Mouse (Mus musculus) myocyte (in vitro differentiated cells): ENCODE results near the gene Armc9. TPM values are rescaled to one million over a fixed set of nuclear protein-coding genes. Genes with fewer than 3 reads are reported as not detected.
A peak's percentile ranks its signal among the peaks of the same experiment; 100 is the strongest.

ENCODE experiments used
- H3K27me3 ChIP-seq: one replicate; pipeline ENCODE4 v1.6.1; 2011; ENCODE audit not compliant: control insufficient read depth, insufficient read depth, insufficient read length
- H3K36me3 ChIP-seq: one replicate; pipeline ENCODE4 v1.6.1; 2011; ENCODE audit not compliant: control insufficient read depth, insufficient read depth
- H3K4me2 ChIP-seq: one replicate; pipeline ENCODE4 v1.6.1; 2011; ENCODE audit warnings: low read depth, control low read depth
- H3K4me3 ChIP-seq: one replicate; pipeline ENCODE4 v1.5.1; 2011; ENCODE audit warnings: mild to moderate bottlenecking, control low read depth, moderate library complexity
- H3K79me2 ChIP-seq: one replicate; pipeline ENCODE4 v1.6.1; 2011; ENCODE audit not compliant: control insufficient read depth, insufficient read depth
- H3ac ChIP-seq: one replicate; pipeline ENCODE4 v1.6.1; 2011; ENCODE audit not compliant: control insufficient read depth, insufficient read length
- CEBPB ChIP-seq: IDR thresholded peaks from 2 replicates; pipeline ENCODE4 v1.6.1; 2011; ENCODE audit warnings: mild to moderate bottlenecking, moderate library complexity; ENCODE audit not compliant: poor library complexity, insufficient read depth, severe bottlenecking
- E2F4 ChIP-seq: IDR thresholded peaks from one replicate; pipeline ENCODE4 v1.6.1; 2011; ENCODE audit warnings: mild to moderate bottlenecking, control low read depth, moderate library complexity; ENCODE audit not compliant: insufficient read depth
- MAX ChIP-seq: IDR thresholded peaks from one replicate; pipeline ENCODE4 v1.6.1; 2011; ENCODE audit warnings: low read depth, mild to moderate bottlenecking, control low read depth
- MYOD1 ChIP-seq, 3 experiments: IDR thresholded peaks; one replicate each; pipeline ENCODE4 v1.6.1; 2011; ENCODE audit warnings: control low read depth in 2 of 3, low read depth in 2 of 3, mild to moderate bottlenecking in 2 of 3, moderate library complexity in 1 of 3; ENCODE audit not compliant: insufficient read length in 2 of 3, control insufficient read depth in 1 of 3
- MYOG ChIP-seq, 3 experiments: IDR thresholded peaks; one replicate each; pipeline ENCODE4 v1.6.1; 2011; ENCODE audit warnings: control low read depth in 2 of 3, low read depth in 2 of 3, mild to moderate bottlenecking in 2 of 3; ENCODE audit not compliant: insufficient read length in 2 of 3, control insufficient read depth in 1 of 3, insufficient read depth in 1 of 3
- POLR2A ChIP-seq: IDR thresholded peaks from one replicate; pipeline ENCODE4 v1.6.1; 2011; ENCODE audit warnings: low read depth, mild to moderate bottlenecking, control low read depth, moderate library complexity; ENCODE audit not compliant: insufficient read length
- POLR2AphosphoS2 ChIP-seq: IDR thresholded peaks from one replicate; pipeline ENCODE4 v1.6.1; 2011; ENCODE audit warnings: low read depth, control low read depth; ENCODE audit not compliant: insufficient read length
- REST ChIP-seq: IDR thresholded peaks from one replicate; pipeline ENCODE4 v1.6.1; 2011; ENCODE audit warnings: mild to moderate bottlenecking, control low read depth, moderate library complexity; ENCODE audit not compliant: insufficient read depth, insufficient read length
- SRF ChIP-seq: IDR thresholded peaks from one replicate; pipeline ENCODE4 v1.6.1; 2011; ENCODE audit warnings: low read depth; ENCODE audit not compliant: control insufficient read depth, insufficient read length
- TCF12 ChIP-seq: IDR thresholded peaks from one replicate; pipeline ENCODE4 v1.6.1; 2011; ENCODE audit warnings: mild to moderate bottlenecking, control low read depth; ENCODE audit not compliant: poor library complexity, insufficient read depth, severe bottlenecking
- TCF3 ChIP-seq: IDR thresholded peaks from one replicate; pipeline ENCODE4 v1.6.1; 2011; ENCODE audit warnings: low read depth, control low read depth; ENCODE audit not compliant: insufficient read length
- USF1 ChIP-seq: IDR thresholded peaks from one replicate; pipeline ENCODE4 v1.6.1; 2011; ENCODE audit warnings: low read depth, mild to moderate bottlenecking, control low read depth, moderate library complexity
- polyA plus RNA-seq: library from polyadenylated mRNA; unstranded; fragments of >200 nt; fragmentation: generic; extraction: Trizol; gene quantifications from one replicate; pipeline ENCODE4 v1.2.1, GENCODE M21; 2012; ENCODE audit warnings: missing spikeins

Armc9 gene
- polyA plus RNA-seq, 1 experiment = 6.4 TPM

- Histone ChIP-seq H3K27me3 (no peaks in the 10 kb centered on the region), H3K4me2 (no peak overlapping the region), H3K79me2 (no peaks in the 10 kb centered on the region), H3ac (no peak overlapping the region), H3K36me3 (no peaks in the 10 kb centered on the region), H3K4me3 (no peak overlapping the region)
- TF ChIP-seq USF1 = no peak
Measured at GRCm38 (mm10) chr1:86284101-86284500, 129.5 kb downstream of the Armc9 start.

GRCm38 (mm10) chr1:86285295-86285694 is 130.7 kb downstream of the Armc9 start:
- Histone ChIP-seq H3K27me3 (no peaks in the 10 kb centered on the region), H3K79me2 (no peaks in the 10 kb centered on the region), H3K4me3 (no peak overlapping the region), H3K36me3 (no peaks in the 10 kb centered on the region), H3ac (no peak overlapping the region), H3K4me2 (no peak overlapping the region)
- TF ChIP-seq E2F4 (no peak), REST (no peak), CEBPB (no peak), POLR2A (no peak), MYOG (IDR thresholded peaks at IDR 0.05; ENCODE audit: control insufficient read depth in 1 of 3, insufficient read depth in 1 of 3, insufficient read length in 2 of 3, low read depth in 2 of 3) (peak; percentile 13 to 74 (median 39)), TCF12 (no peak), POLR2AphosphoS2 (no peak), TCF3 (no peak), USF1 (no peak), SRF (no peak), MYOD1 (IDR thresholded peaks at IDR 0.05; ENCODE audit: control insufficient read depth in 1 of 3, insufficient read length in 2 of 3, low read depth in 2 of 3) (peak in 2 of 3 experiments; percentile 69 to 71), MAX (no peak)

DNA sequence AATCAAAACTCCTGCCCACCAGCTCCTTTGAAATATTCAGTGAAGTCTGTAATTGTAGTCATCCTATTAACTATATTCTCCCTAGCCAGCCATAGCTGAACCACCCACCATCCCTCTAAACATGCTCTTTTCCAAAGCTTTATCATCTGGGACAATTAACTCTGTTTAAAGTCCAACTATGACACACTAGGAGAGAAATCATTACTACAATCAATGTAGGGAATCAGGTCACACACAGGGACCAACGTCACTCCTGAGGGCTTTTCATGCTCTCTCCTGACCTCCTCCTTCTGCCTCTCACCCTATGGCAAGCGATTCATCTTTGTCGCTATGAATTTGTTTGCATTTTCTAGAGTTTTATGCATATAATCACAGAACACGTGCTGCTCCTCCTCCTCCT is 132.9 kb downstream of the Armc9 start:
- H3K4me2 ChIP-seq = no peak overlapping the region
- H3K79me2 ChIP-seq = no peaks in the 10 kb centered on the region
- TF ChIP-seq MYOD1 (IDR thresholded peaks at IDR 0.05; ENCODE audit: control insufficient read depth in 1 of 3, insufficient read length in 2 of 3, low read depth in 2 of 3) = no peak
- no peak for TF ChIP-seq CEBPB
- no peak for TF ChIP-seq USF1
- TF ChIP-seq SRF = no peak
- no peak for TF ChIP-seq POLR2AphosphoS2
- no peak for TF ChIP-seq TCF3
- TF ChIP-seq E2F4 = no peak
- TF ChIP-seq REST = no peak
- TF ChIP-seq MYOG (IDR thresholded peaks at IDR 0.05; ENCODE audit: control insufficient read depth in 1 of 3, insufficient read depth in 1 of 3, insufficient read length in 2 of 3, low read depth in 2 of 3) = no peak
- no peak for TF ChIP-seq TCF12
- no peak for TF ChIP-seq MAX
- TF ChIP-seq POLR2A = no peak
- H3K27me3 ChIP-seq = no peaks in the 10 kb centered on the region
- H3ac ChIP-seq = no peak overlapping the region
- H3K36me3 ChIP-seq = no peaks in the 10 kb centered on the region
- H3K4me3 ChIP-seq = no peak overlapping the region

DNA sequence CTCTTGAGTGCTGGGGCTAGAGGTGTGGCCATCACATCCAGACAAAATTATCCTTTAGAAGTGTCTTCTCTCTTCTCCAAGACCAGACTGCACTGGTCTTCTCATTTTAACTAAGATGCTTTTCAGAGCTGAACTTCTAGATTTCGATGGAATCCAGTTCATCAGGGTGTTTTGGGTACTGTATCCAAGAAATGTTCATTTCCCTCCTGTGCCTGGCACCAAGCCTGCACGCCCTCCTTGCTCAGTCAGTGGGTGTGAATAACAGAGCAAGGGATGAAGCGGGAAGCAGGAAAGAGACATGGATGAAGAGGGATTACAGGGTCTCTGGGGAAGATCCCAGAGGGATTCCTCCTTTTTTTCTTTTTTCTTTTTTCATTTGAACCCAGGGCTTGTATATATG is 135.9 kb downstream of the Armc9 start:
- no peak overlapping the region for H3K4me3 ChIP-seq
- H3K36me3 ChIP-seq = no peaks in the 10 kb centered on the region
- H3ac ChIP-seq = no peak overlapping the region
- H3K79me2 ChIP-seq = no peaks in the 10 kb centered on the region
- TF ChIP-seq MAX (no peak), USF1 (no peak), REST (no peak), CEBPB (no peak), MYOG (IDR thresholded peaks at IDR 0.05; ENCODE audit: control insufficient read depth in 1 of 3, insufficient read depth in 1 of 3, insufficient read length in 2 of 3, low read depth in 2 of 3) (no peak), SRF (no peak), E2F4 (no peak), MYOD1 (IDR thresholded peaks at IDR 0.05; ENCODE audit: control insufficient read depth in 1 of 3, insufficient read length in 2 of 3, low read depth in 2 of 3) (no peak), TCF12 (no peak), POLR2A (no peak), TCF3 (no peak), POLR2AphosphoS2 (no peak)
- H3K4me2 ChIP-seq = no peak overlapping the region
- H3K27me3 ChIP-seq = no peaks in the 10 kb centered on the region

DNA sequence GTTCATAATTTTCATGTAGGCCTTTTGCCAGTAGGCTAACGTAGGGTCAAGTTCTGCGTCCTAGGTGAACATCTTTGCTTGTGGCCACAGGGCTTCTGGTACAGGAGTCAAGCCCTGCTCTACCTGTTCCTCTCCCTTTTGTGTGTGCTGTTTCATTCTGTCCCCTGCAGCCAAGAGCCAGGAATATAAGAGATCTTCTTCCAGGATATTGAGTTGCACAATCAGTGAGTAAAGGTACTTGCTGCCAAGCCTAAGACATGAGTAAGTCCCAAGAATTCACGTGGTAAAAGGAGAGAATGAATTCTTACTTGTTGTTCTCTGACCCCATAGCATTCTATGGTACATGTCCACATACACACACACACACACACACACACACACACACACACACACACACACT is 138.5 kb downstream of the Armc9 start:
- TF ChIP-seq SRF (no peak), MAX (no peak), CEBPB (peak; percentile 34; the same call in 1 of the 2 replicates), E2F4 (no peak)
- H3K4me2 ChIP-seq = no peak overlapping the region
- no peaks in the 10 kb centered on the region for H3K36me3 ChIP-seq
- H3K27me3 ChIP-seq = no peaks in the 10 kb centered on the region
- no peak overlapping the region for H3K4me3 ChIP-seq
- H3K79me2 ChIP-seq = no peaks in the 10 kb centered on the region
- H3ac ChIP-seq = no peak overlapping the region
